Mouse (Mus musculus) lung, embryonic 16.5 days (tissue): ENCODE measurements at regions not wholly inside any gene's neighbourhood (a gene's known extent, or its start where the extent isn't known, plus 50 kb on each side); places are given as distances from the start of the nearest gene placed in this dataset.

Experiments
- ATAC-seq: fragments of 200-750 bp; cut with Nextera tagmentation; 2 replicates; pipeline ENCODE4 v1.8.0; 2017; ENCODE audit warnings: low read depth, mild to moderate bottlenecking, moderate library complexity
- H3K27ac ChIP-seq: fragments of 300-500 bp; sonication (generic); 2 replicates; pipeline ENCODE4 v1.5.1; 2014; ENCODE audit warnings: mild to moderate bottlenecking, control low read depth, low read length
- H3K27me3 ChIP-seq: fragments of 300-500 bp; sonication (generic); 2 replicates; pipeline ENCODE4 v1.6.1; 2014; ENCODE audit warnings: low read depth, low read length, mixed read lengths; ENCODE audit not compliant: control insufficient read depth, insufficient read depth
- H3K36me3 ChIP-seq: fragments of 300-500 bp; sonication (generic); 2 replicates; pipeline ENCODE4 v1.6.1; 2014; ENCODE audit warnings: low read length; ENCODE audit not compliant: control insufficient read depth, insufficient read depth
- H3K4me1 ChIP-seq: fragments of 300-500 bp; sonication (generic); replicated peaks from 2 replicates; pipeline ENCODE4 v1.6.1; 2014; ENCODE audit warnings: low read length, mixed read lengths; ENCODE audit not compliant: control insufficient read depth, insufficient read depth
- H3K4me2 ChIP-seq: fragments of 300-500 bp; sonication (generic); 2 replicates; pipeline ENCODE4 v1.6.1; 2014; ENCODE audit warnings: low read depth, low read length, control low read depth
- H3K4me3 ChIP-seq: fragments of 300-500 bp; sonication (generic); 2 replicates; pipeline ENCODE4 v1.5.1; 2014; ENCODE audit warnings: mild to moderate bottlenecking, low read length, control low read depth
- H3K9ac ChIP-seq: fragments of 300-500 bp; sonication (generic); 2 replicates; pipeline ENCODE4 v1.6.1; 2014; ENCODE audit warnings: low read length, control low read depth
- H3K9me3 ChIP-seq: fragments of 300-500 bp; sonication (generic); 2 replicates; pipeline ENCODE4 v1.6.1; 2016; ENCODE audit warnings: low read length; ENCODE audit not compliant: control insufficient read depth
- WGBS: fragments of 180-500 bp; shearing (Covaris S2); extraction: QIAGEN DNeasy Blood & Tissue Kit; methylation state at CpG from one replicate; pipeline ENCODE4 v1.1.7; 2014; 5-methylcytosine and 5-hydroxymethylcytosine counted together

GRCm38 (mm10) chr7:71705426-71706050 lies 354.3 kb upstream of the Gm10295 start:
- H3K27ac ChIP-seq, result peak overlapping the region; percentile 69
- WGBS, result 2% methylated on average over 38 of the region's 59 CpGs
- H3K9me3 ChIP-seq, result no peaks in the 10 kb centered on the region
- peak overlapping the region; percentile 59 for H3K4me3 ChIP-seq
- peak; percentile 93 for ATAC-seq
- H3K4me1 ChIP-seq, result peaks cover 4% of the 10 kb centered on the region
- peak overlapping the region; percentile 77 for H3K9ac ChIP-seq
- no peaks in the 10 kb centered on the region for H3K27me3 ChIP-seq
- H3K4me2 ChIP-seq, result peak overlapping the region; percentile 94
- no peaks in the 10 kb centered on the region for H3K36me3 ChIP-seq

- Histone ChIP-seq H3K4me2 (peak overlapping the region; percentile 94), H3K9me3 (no peaks in the 10 kb centered on the region), H3K36me3 (no peaks in the 10 kb centered on the region), H3K9ac (peak overlapping the region; percentile 77; the same call in 1 of the 2 replicates), H3K4me3 (peak overlapping the region; percentile 59), H3K27me3 (no peaks in the 10 kb centered on the region), H3K4me1 (peaks cover 4% of the 10 kb centered on the region), H3K27ac (peak overlapping the region; percentile 69)
- ATAC-seq, result no peak
- 54% methylated on average over 4 of the region's 4 CpGs for WGBS
These were observed 353.5 kb upstream of the Gm10295 start for GRCm38 (mm10) chr7:71704661-71705240.
